Mouse (Mus musculus) liver, embryonic 16.5 days (tissue): Measurements from ENCODE around the gene Anks1. TPM values are rescaled to one million over a fixed set of nuclear protein-coding genes. Genes with fewer than 3 reads are reported as not detected.

Source experiments
- ATAC-seq: fragments of 200-750 bp; cut with Nextera tagmentation; 2 replicates; pipeline ENCODE4 v1.8.0; 2017; ENCODE audit warnings: low read depth, mild to moderate bottlenecking, moderate number of reproducible peaks, moderate library complexity
- H3K27ac ChIP-seq: fragments of 300-500 bp; sonication (generic); 2 replicates; pipeline ENCODE4 v1.5.1; 2014; ENCODE audit warnings: mild to moderate bottlenecking, low read length
- H3K27me3 ChIP-seq: fragments of 300-500 bp; sonication (generic); 2 replicates; pipeline ENCODE4 v1.6.1; 2014; ENCODE audit warnings: low read depth, low read length, mixed read lengths; ENCODE audit not compliant: control insufficient read depth, insufficient read depth
- H3K36me3 ChIP-seq: fragments of 300-500 bp; sonication (generic); 2 replicates; pipeline ENCODE4 v1.6.1; 2014; ENCODE audit warnings: mild to moderate bottlenecking; ENCODE audit not compliant: control insufficient read depth, insufficient read depth
- H3K4me1 ChIP-seq: fragments of 300-500 bp; sonication (generic); 2 replicates; pipeline ENCODE4 v1.6.1; 2014; ENCODE audit warnings: low read depth, low read length, mixed read lengths; ENCODE audit not compliant: control insufficient read depth
- H3K4me2 ChIP-seq: fragments of 300-500 bp; sonication (generic); 2 replicates; pipeline ENCODE4 v1.6.1; 2014; ENCODE audit warnings: low read depth, low read length, mixed read lengths
- H3K4me3 ChIP-seq: fragments of 300-500 bp; sonication (generic); 2 replicates; pipeline ENCODE4 v1.5.1; 2014; ENCODE audit warnings: low read depth, mild to moderate bottlenecking, low read length
- H3K9ac ChIP-seq: fragments of 300-500 bp; sonication (generic); 2 replicates; pipeline ENCODE4 v1.6.1; 2014; ENCODE audit warnings: low read depth, low read length
- H3K9me3 ChIP-seq: fragments of 300-500 bp; sonication (generic); replicated peaks from 2 replicates; pipeline ENCODE4 v1.6.1; 2016; ENCODE audit warnings: low read length; ENCODE audit not compliant: control insufficient read depth
- WGBS: fragments of 180-500 bp; shearing (Covaris S2); extraction: QIAGEN DNeasy Blood & Tissue Kit; methylation state at CpG from one replicate; pipeline ENCODE4 v1.1.7; 2014; ENCODE audit not compliant: insufficient replicate concordance; 5-methylcytosine and 5-hydroxymethylcytosine counted together
- polyA plus RNA-seq: library from polyadenylated mRNA; unstranded; fragments of >200 nt; fragmentation: Nextera tagmentation; extraction: Ambion mirVana; gene quantifications from 2 replicates; pipeline ENCODE4 v1.2.1, GENCODE M21; 2015

Anks1 gene
- polyA plus RNA-seq = 3.7 and 4.4 TPM in 2 replicates

GRCm38 (mm10) chr17:27908888-27909621 is at the start of gene Anks1:
Gene Anks1 (plus strand): TSS chr17:27909306.
- Histone ChIP-seq H3K9me3 (no peaks in the 10 kb centered on the region), H3K27ac (peak within 1 kb of the TSS; percentile 91), H3K4me1 (peaks cover 25% of the 10 kb centered on the region), H3K4me3 (peak within 1 kb of the TSS; percentile 97), H3K36me3 (no peaks in the 10 kb centered on the region), H3K27me3 (no peaks in the 10 kb centered on the region), H3K4me2 (peak within 1 kb of the TSS; percentile 98), H3K9ac (peak within 1 kb of the TSS; percentile 91)
- ATAC-seq = peak; percentile 88
- WGBS = under 1% methylated on average over 73 of the region's 78 CpGs

DNA sequence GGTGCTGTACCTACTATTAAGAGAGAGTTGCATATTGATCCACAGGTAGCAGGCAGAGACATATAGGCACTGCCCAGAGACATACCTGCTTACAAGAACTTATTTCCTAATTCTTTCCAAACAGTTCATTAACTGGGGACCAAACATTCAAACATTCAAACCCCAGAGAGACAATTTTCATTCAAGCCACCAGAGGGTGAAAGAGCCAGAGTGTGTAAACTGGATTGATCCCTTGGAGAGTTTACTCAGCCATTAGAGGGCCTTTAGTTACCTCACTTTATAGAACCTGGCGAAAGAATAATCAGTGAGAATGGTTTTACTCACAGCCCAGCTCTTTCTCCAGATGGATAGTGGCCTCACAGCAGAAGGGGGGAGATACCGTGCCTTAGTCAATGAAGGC is 43.6 kb upstream of the Anks1 start:
- WGBS = 62% methylated on average over 2 of the region's 2 CpGs
- Histone ChIP-seq H3K4me1 (no peaks in the 10 kb centered on the region; the same call in 1 of the 2 replicates), H3K4me3 (no peak overlapping the region), H3K36me3 (no peaks in the 10 kb centered on the region), H3K4me2 (no peak overlapping the region), H3K27ac (no peak overlapping the region), H3K9ac (no peak overlapping the region), H3K27me3 (no peaks in the 10 kb centered on the region), H3K9me3 (no peaks in the 10 kb centered on the region)
- no peak for ATAC-seq

DNA sequence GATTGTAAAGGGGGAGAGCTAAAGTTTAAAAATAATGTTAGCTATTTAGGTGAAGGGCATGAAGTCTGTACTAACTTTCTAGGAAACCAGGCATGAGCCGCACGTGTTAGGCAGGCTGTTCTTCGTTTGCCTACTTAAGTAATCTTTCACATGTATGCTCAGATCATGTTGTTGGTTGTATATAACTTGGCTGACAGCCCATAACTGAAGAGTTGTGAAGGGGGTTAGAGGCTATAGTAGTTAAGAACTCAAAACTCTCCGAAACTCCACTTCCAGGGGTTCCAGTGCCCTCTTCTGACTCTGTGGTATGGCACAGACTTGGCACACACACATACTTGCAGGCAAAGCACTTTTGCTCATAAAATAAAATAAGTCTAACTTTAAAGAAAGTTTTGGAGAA is 42.4 kb upstream of the Anks1 start:
- Histone ChIP-seq H3K36me3 (no peaks in the 10 kb centered on the region), H3K4me1 (no peaks in the 10 kb centered on the region; the same call in 1 of the 2 replicates), H3K27me3 (no peaks in the 10 kb centered on the region), H3K27ac (no peak overlapping the region), H3K4me3 (no peak overlapping the region), H3K9me3 (no peaks in the 10 kb centered on the region), H3K9ac (no peak overlapping the region), H3K4me2 (no peak overlapping the region)
- WGBS = 75% methylated on average over 4 of the region's 4 CpGs
- no peak for ATAC-seq

- Histone ChIP-seq H3K4me3 (no peak overlapping the region), H3K36me3 (no peaks in the 10 kb centered on the region), H3K9me3 (no peaks in the 10 kb centered on the region), H3K27ac (no peak overlapping the region), H3K4me2 (no peak overlapping the region), H3K27me3 (no peaks in the 10 kb centered on the region), H3K4me1 (peaks cover 18% of the 10 kb centered on the region), H3K9ac (no peak overlapping the region)
- no peak for ATAC-seq
- WGBS = 76% methylated on average over 3 of the region's 3 CpGs
These were observed 37.3 kb upstream of the Anks1 start for GRCm38 (mm10) chr17:27871851-27872250.

DNA sequence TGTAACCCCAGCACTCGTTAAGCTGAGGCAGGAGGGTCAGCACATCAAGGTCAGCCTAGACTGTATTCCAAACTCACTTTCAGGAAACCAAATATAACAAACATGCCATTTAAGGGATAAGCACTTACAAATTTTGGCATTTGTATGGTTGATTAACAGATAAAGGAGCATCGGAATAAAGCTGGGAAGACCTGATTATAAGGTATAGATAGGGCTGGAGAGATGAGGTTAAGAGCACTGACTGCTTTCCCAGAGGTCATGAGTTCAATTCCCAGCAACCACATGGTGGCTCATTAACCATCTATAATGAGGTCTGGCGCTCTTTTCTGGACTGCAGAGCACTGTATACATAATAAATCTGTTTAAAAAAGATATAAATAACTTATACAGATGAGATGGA is 35.5 kb upstream of the Anks1 start:
- ATAC-seq = no peak
- H3K27me3 ChIP-seq = no peaks in the 10 kb centered on the region
- no peak overlapping the region for H3K9ac ChIP-seq
- WGBS = 69% methylated on average over 3 of the region's 3 CpGs
- no peak overlapping the region for H3K4me2 ChIP-seq
- H3K36me3 ChIP-seq = no peaks in the 10 kb centered on the region
- H3K9me3 ChIP-seq = no peaks in the 10 kb centered on the region
- H3K27ac ChIP-seq = no peak overlapping the region
- H3K4me1 ChIP-seq = peaks cover 18% of the 10 kb centered on the region
- no peak overlapping the region for H3K4me3 ChIP-seq

DNA sequence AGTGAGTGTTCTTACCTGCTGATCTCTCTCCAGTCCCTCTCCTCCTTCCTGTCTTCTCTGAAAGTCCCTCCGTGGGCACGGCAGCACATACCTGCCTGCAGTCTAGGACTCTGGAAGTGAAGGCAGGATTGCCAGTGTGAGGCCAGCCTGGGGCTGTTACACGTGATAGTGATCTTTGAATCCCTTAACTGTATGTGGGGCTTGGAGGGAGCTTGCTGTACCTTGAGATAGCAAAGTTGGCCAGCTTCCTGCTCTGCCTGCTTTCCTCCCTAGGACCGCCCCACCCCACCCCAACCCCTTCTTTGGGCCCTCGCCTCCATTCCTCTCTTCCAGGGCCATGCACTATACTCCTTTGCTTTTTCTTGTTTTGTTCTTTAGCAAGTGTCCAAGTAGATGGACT is 34.6 kb upstream of the Anks1 start:
- H3K4me3 ChIP-seq = peak overlapping the region; percentile 14; the same call in 1 of the 2 replicates
- peaks cover 18% of the 10 kb centered on the region for H3K4me1 ChIP-seq
- H3K9ac ChIP-seq = no peak overlapping the region; the same call in 1 of the 2 replicates
- H3K27me3 ChIP-seq = no peaks in the 10 kb centered on the region
- H3K36me3 ChIP-seq = peaks cover 3% of the 10 kb centered on the region; the same call in 1 of the 2 replicates
- H3K27ac ChIP-seq = peak overlapping the region; percentile 50; the same call in 1 of the 2 replicates
- WGBS = 19% methylated on average over 5 of the region's 5 CpGs
- ATAC-seq = peak; percentile 89
- no peaks in the 10 kb centered on the region for H3K9me3 ChIP-seq
- peak overlapping the region; percentile 33 for H3K4me2 ChIP-seq

- no peaks in the 10 kb centered on the region for H3K4me1 ChIP-seq
- H3K9me3 ChIP-seq = no peaks in the 10 kb centered on the region
- ATAC-seq = no peak
- H3K4me3 ChIP-seq = no peak overlapping the region
- no peak overlapping the region for H3K9ac ChIP-seq
- 73% methylated on average over 11 of the region's 11 CpGs for WGBS
- no peak overlapping the region for H3K27ac ChIP-seq
- no peaks in the 10 kb centered on the region for H3K27me3 ChIP-seq
- no peak overlapping the region for H3K4me2 ChIP-seq
- H3K36me3 ChIP-seq = peaks cover 19% of the 10 kb centered on the region
These were observed 27.6 kb upstream of the Anks1 start for GRCm38 (mm10) chr17:27881518-27881917.

DNA sequence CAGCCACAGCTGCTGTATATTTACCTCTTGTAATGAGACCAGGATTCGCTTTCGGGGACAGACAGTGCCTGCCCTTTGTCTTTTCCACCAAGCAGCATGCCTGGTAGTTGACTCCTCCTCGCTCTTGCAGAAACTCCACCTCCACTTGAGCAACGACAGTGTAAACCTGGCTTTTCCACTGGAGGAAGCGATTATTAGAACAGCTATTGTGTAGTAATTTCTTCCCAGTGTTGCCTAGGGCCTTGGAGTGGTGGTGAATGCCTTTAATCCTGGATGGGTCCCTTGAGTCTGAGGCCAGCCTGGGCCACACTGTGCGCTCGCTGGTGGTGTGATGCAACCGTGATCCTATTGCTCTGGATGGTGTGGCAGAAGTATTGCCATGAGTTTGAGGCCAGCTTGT is 26.0 kb upstream of the Anks1 start:
- Histone ChIP-seq H3K4me2 (no peak overlapping the region), H3K27ac (no peak overlapping the region), H3K9ac (no peak overlapping the region), H3K36me3 (peaks cover 19% of the 10 kb centered on the region), H3K4me3 (no peak overlapping the region), H3K27me3 (no peaks in the 10 kb centered on the region), H3K4me1 (no peaks in the 10 kb centered on the region), H3K9me3 (no peaks in the 10 kb centered on the region)
- WGBS = 76% methylated on average over 8 of the region's 8 CpGs
- ATAC-seq = no peak

DNA sequence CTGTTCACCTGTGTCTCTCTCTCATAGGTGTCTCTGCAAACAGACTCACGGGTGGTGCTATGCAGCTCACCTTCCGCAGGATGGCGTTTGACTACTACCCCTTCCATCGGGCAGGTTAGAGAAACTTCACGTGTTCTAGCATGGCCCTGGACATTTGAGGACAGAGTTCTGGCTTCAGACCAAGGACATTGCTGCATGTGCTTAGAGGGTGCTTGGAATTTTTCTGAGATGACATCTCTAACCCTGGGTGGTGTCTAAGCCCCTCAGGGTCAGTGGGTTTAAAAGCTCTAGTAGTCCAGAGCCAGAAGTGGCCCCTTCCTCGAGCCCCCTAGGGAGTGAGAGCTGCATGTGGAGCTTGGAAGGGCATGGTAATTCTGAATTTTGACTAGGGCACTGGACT is 25.1 kb upstream of the Anks1 start:
- peaks cover 18% of the 10 kb centered on the region for H3K36me3 ChIP-seq
- H3K4me2 ChIP-seq = no peak overlapping the region
- H3K27ac ChIP-seq = no peak overlapping the region
- ATAC-seq = no peak
- no peak overlapping the region for H3K4me3 ChIP-seq
- WGBS = 78% methylated on average over 6 of the region's 6 CpGs
- H3K4me1 ChIP-seq = no peaks in the 10 kb centered on the region
- H3K9me3 ChIP-seq = no peaks in the 10 kb centered on the region
- no peak overlapping the region for H3K9ac ChIP-seq
- no peaks in the 10 kb centered on the region for H3K27me3 ChIP-seq
